Mouse (Mus musculus): ENCODE measurements around the gene Anks1.
"Not testable (repeated sequence)": the region's sequence is repeated elsewhere in the genome, so short reads cannot be mapped to it uniquely, and the experiment has no call there.

Anks1 gene

DNA sequence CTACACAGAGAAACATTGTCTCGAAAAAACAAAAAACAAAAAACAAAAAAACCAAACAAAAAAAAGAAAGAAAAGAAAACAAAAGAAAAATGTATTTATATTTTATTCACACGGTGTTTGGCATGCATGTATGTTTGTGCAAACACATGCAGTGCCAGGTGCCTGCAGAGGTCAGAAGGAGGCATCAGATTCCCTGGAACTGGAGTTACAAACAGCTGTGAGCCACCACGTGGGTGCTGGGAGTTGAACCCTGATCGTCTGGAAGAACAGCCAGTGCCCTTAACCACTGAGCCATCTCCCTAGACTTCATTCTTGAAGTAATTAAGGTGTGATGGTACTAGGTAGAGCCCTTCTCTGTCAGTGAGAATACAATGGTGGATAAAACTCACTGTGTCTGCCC, 57.0 kb downstream of the Anks1 start:
- no peak for DNase-seq (ENCODE audit: low spot score in 2 of 2)

DNA sequence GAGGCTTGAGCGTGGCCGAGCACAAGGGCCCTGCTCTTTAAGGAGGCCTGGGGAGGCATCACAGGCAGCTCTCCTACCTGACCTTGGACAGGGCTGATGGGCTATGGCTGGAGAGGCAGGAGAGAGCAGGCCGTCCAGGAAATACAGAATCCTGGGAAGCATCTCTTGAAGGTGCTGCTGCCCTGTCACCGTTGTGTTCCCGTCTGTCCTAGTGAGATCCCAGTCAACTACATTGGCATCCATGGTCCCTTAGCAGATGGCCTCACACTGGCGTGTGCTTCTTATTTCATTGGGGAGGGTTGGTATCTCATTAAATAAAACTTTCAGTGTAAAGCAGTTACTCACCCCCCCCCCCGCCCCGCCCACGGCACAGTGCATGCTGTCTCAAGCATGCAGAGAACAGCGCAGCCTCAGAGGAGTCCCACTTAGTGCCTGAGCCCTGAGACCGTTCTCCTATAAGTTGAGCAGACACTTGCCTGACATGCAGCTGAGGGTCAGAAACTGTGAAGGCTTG, 57.5 kb downstream of the Anks1 start:
- no peak for DNase-seq (ENCODE audit: low spot score in 2 of 2)

DNA sequence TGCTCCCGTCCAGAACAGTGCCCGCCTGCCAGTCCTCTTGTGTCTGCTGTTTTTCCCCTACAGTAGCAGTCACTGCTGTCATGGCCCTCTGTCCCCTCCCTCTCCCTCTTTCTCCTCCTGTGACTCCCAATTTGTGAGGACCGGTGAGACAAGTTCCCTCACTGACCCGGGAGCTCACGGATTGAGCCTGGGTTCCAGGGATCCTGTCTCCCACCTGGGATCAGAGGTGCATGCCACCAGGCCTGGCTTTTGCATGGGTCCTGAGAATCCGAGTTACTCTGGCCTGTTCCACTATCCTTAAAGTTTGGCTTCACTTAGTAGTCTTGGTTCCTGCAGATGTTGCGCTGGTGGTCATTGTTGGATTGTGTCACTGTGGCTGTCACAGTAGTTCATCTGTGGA, 58.4 kb downstream of the Anks1 start:
- no peak for DNase-seq (ENCODE audit: low spot score in 2 of 2)

GRCm38 (mm10) chr17:27968033-27968750, 59.1 kb downstream of the Anks1 start:
- DNase-seq (ENCODE audit: low spot score in 2 of 2), result no peak

GRCm38 (mm10) chr17:27968903-27969302, 59.8 kb downstream of the Anks1 start:
- DNase-seq (ENCODE audit: low spot score in 2 of 2), result no peak

GRCm38 (mm10) chr17:27969365-27969764, 60.3 kb downstream of the Anks1 start:
- no peak for DNase-seq (ENCODE audit: low spot score in 2 of 2)

DNA sequence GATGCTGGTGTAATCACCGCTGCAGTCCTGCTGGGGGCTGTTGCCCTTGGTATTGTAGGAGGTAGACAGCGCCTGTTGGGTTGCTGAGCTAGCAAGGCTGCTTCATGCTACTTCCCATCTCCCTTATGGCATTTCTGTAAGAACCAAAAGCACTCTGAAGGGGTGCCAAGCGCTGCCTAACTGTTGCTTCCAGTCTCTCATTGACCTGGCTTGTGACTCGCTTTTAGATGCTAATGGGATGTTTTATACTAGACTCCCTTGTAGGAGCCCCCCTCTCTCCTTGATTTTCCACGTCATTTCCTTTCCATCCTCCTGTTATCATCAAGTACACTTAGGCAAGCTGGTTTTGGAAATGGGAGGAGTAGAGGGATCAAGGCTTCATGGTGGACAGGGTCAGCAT, 60.8 kb downstream of the Anks1 start:
- DNase-seq (ENCODE audit: low spot score in 2 of 2), result no peak

GRCm38 (mm10) chr17:27970305-27970704, 61.2 kb downstream of the Anks1 start:
- DNase-seq (ENCODE audit: low spot score in 2 of 2), result no peak

GRCm38 (mm10) chr17:27971496-27971895, 62.4 kb downstream of the Anks1 start:
- peak; percentile 53 to 57 for DNase-seq (ENCODE audit: low spot score in 2 of 2)

- DNase-seq (ENCODE audit: low spot score in 2 of 2), result no peak
Measured at GRCm38 (mm10) chr17:27973337-27973736, 64.2 kb downstream of the Anks1 start.

- DNase-seq (ENCODE audit: low spot score in 2 of 2), result no peak
Measured at GRCm38 (mm10) chr17:27976266-27976665, 67.2 kb downstream of the Anks1 start.

DNA sequence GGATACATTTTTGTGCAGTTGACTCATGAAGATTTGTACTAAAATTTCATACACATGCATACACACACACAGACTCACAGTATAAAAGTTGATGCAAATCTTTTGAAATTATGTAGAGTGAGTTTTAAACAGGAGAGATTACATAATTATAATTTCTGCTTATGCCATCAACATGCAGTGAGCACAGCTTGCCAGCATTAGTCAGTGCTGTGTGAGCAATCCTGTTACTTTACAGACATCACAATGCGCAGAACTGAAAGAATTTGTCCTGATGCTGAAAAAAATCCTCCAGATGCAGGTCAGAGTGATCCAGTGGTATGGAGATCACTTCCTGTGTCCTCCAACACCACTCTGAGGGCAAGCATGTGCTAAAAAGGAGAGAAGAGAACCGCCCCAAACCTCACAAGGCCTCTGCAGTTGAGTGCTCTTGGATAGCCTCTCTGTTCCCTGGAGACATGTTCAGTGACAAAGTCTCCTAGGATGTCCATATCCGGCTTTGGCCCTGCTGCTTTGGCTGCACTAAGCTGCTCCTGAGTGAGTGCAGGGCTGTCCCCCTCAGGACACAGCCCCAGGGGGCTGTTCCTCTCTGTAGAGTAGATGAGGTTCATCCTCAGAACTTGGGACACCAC, 68.0 kb downstream of the Anks1 start:
- no peak for DNase-seq (ENCODE audit: low spot score in 2 of 2)

DNA sequence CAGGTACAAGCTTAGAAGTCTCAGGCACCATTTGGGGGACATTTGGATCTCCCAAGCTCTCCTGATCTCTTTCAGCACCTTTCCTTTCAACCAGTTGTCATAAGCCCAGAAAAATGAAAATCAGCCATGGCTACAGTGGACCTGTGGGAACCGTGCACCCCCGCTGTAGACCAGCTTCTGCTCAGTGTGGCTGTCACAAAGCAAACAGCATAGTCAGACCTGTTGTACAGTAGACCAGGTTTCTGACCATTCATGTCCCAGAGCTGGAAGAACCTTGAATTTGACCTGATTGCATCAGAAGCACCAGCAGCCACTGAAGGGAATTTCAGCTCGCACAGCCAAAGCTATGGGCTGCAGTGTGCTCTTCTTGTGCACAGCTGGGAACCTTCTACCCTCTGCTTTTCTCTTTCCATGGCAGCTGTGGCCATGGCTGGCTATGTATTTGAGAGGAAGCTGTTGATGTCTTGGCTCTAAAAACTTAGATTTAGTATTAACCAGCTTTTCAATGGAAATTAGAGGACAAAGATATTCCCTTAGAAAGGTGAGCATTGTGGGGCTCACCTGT, 71.4 kb downstream of the Anks1 start:
- no peak for DNase-seq (ENCODE audit: low spot score in 2 of 2)

DNA sequence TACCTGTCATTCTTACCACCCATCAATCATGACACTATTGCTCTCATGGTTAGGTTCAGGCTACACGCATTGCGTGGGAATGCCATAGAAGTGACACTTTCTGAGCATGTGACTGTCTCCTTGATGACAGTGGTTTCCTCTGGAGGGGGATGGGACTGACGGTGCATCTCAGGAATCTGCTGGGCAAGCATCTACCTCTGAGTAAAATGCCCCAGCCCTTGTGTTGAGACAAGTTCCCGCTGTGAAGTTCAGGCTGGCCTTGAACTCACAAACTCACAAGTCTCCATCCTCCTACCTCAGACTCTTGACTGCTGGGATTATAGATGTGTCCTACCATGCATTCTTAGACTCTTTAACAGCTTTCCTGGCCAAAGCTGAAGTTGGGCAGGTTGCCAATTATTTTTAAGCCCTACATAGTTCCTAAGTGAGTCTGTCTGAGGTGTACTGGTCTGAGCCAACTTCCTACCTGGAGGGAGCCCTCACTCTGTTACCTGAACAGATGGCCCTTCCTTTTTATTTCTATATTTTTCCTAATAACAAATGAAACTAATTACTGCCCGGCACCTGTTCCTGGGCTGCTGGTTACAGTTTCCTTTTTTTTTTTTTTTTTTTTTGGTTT, 72.5 kb downstream of the Anks1 start:
- no peak for DNase-seq (ENCODE audit: low spot score in 2 of 2)

DNA sequence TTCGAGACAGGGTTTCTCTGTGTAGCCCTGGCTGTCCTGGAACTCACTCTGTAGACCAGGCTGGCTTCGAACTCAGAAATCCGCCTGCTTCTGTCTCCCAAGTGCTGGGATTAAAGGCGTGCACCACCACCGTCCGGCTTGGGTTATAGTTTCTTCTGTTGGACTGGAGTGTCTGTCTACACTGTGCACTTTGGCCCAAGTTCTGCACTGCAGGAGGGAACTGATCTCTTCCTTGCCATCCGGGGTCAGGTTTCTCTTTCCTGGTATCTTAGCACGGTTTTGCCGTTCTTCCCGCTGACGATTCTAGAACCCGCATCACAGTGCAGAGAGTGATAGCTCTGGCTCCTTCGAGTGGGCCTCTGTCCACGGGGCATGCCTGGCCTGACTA, 73.0 kb downstream of the Anks1 start:
- not testable (repeated sequence) for DNase-seq (ENCODE audit: low spot score in 2 of 2)

DNA sequence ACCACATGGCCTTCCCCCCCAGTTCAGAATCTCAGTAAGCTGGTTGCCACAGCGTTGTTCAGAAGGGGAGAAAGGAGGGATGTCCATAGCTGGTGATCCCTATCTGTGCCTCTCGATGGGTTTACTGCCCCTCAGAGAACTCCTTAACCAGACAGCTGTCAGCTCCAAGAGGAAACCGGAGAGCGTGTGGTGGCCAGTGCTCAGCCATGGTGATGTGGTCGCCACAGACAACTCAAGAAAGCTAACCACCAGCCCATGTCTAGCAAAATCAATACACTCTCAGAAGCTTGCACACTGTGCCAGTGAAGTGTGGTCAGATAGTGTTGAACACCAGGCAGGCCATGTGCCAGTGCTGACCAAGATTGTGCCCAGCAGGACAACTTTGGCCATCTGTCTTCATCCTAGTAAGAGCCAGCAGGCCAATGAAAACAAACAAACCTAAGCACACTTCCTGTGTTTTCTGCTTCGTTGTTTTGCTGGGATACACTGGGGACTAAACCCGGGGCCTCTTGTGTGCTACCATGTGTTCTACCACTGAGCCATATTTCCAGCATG, 73.7 kb downstream of the Anks1 start:
- no peak for DNase-seq (ENCODE audit: low spot score in 2 of 2)

DNA sequence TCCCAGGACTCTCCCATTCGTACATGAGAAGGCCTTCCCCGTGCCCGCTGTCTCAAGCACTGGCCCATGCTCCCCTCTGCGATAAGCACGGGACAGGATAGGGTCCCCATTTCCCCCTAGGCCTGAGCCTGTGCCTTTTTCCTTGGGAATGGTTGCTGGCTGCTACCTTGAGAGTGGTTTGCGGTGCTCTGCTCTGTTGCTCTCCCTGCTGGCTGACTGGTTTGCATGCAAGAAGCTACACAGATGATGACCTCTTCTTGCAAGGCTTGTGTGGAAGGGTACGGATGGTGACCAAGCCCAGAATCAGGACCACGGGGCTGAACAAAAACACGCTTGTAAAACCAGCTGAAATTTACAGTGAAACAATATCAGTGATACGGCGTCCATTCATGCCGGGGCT, 75.3 kb downstream of the Anks1 start:
- no peak for DNase-seq (ENCODE audit: low spot score in 2 of 2)

DNA sequence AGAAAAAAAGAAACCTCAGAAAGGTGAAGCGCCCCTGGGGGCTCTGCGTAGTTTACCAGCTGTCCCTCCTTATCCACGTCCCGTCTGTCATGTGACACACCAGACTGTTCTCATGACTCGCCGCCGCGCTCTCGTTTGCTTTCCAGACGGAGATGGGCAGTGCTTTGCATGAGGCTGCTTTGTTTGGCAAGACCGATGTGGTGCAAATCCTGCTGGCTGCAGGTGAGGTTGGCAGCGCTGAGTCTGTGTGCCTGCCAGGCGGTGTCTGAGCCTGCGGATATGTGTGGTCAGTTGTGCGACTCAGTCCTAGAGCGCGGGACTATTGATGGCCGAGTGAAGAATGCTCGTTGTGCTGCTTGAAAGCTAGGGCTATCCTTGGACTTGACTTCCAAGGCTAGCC, 77.0 kb downstream of the Anks1 start:
- DNase-seq (ENCODE audit: low spot score in 2 of 2), result no peak

- peak; percentile 64 to 74 for DNase-seq (ENCODE audit: low spot score in 2 of 2)
Measured at GRCm38 (mm10) chr17:27989807-27990542, 80.9 kb downstream of the Anks1 start.

DNA sequence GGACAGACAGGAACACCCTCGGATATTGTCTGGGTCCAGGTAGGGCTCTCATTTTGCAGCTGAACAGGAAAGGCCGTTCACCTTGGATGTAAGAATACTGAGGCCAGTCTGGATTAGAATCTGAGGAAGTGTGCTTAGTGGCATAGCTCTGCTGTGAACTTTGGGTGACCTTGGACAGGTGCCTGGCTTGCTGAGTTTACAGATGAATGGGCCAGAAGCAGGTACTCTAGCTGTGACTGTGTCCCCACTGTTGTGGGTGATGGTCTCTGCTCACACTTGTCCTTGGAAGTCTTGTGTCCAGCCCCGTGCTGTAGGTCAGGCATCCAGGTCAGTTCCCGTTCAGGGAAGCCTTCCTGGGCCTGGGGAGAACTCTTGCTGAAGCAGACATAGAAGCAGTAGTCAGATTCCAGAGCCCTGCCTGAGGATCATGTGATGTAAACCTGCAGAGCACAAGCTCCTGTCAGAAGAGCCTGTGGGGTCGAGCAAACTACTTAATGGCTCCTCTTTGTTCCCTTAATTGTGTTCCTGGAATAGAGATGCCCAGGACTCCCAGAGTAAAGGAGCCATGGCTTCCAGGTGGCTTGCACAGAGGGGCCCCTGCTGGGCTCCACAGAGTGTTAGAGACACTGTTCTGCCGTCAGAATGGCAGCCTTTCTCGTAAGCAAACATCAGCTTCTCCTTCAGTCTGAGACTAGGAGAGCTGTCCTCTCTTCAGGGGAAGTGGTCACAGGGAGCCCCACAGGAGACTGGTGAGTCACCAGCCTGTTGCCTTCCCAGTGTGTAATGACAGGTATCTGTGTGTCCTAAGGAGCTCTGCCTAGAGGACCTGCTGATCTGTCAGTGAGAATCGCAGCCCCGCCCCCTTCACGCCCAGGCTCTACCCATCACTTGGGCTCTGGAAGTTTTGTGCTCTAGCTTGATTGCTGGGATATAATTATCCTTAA, 85.2 kb downstream of the Anks1 start:
- no peak for DNase-seq (ENCODE audit: low spot score in 2 of 2)
